ENCODE assay signal across 50 mouse cellular contexts in genomic region chr7:108750673-108751072, GRCm38 (mm10). TPM values are rescaled to one million over a fixed set of nuclear protein-coding genes. Genes with fewer than 3 reads are reported as not detected.
"Had no signal": no experiment of that assay in that cellular context is flagged by ENCODE, and none has a peak within 500 bp of the region (broad histone marks: within the 10 kb centered on the region; RNA-seq: fewer than 3 reads in every experiment).

Olfr513 (plus strand) TSS chr7:108750973.

- H3K9ac ChIP-seq: heart, embryonic 12.5 days; heart, embryonic 13.5 days; heart, embryonic 15.5 days; hindbrain, embryonic 12.5 days; hindbrain, embryonic 13.5 days; hindbrain, embryonic 14.5 days; hindbrain, embryonic 15.5 days; intestine, embryonic 15.5 days; kidney, embryonic 15.5 days had no signal

- H3K36me3 ChIP-seq: heart, embryonic 10.5 days; heart, embryonic 12.5 days; heart, embryonic 13.5 days; heart, embryonic 15.5 days; hindbrain, embryonic 10.5 days; hindbrain, embryonic 12.5 days; hindbrain, embryonic 13.5 days; hindbrain, embryonic 15.5 days; intestine, embryonic 15.5 days; kidney, embryonic 15.5 days had no signal

- H3K4me1 ChIP-seq: heart, embryonic 10.5 days; heart, embryonic 12.5 days; heart, embryonic 13.5 days; heart, embryonic 15.5 days; hindbrain, embryonic 10.5 days; hindbrain, embryonic 12.5 days; hindbrain, embryonic 13.5 days; hindbrain, embryonic 15.5 days; intestine, embryonic 15.5 days; kidney, embryonic 15.5 days had no signal

- H3K4me3 ChIP-seq: heart, embryonic 10.5 days; heart, embryonic 12.5 days; heart, embryonic 13.5 days; heart, embryonic 15.5 days; hindbrain, embryonic 10.5 days; hindbrain, embryonic 12.5 days; hindbrain, embryonic 13.5 days; hindbrain, embryonic 15.5 days; intestine, embryonic 15.5 days; kidney, embryonic 15.5 days; layer of hippocampus, adult 2 months had no signal

- ATAC-seq: hindbrain, embryonic 16.5 days; hindbrain, postnatal 0 days; inflammation-experienced regulatory T-cells, adult 6 months; intestine, embryonic 15.5 days; intestine, embryonic 16.5 days; intestine, postnatal 0 days had no signal

- H3K4me2 ChIP-seq: heart, embryonic 11.5 days; heart, embryonic 12.5 days; heart, embryonic 13.5 days; heart, embryonic 15.5 days; hindbrain, embryonic 12.5 days; hindbrain, embryonic 13.5 days; hindbrain, embryonic 14.5 days; hindbrain, embryonic 15.5 days; intestine, embryonic 15.5 days; kidney, embryonic 15.5 days had no signal

- H3K9me3 ChIP-seq: heart, embryonic 10.5 days; heart, embryonic 13.5 days; heart, embryonic 15.5 days; hindbrain, embryonic 10.5 days; hindbrain, embryonic 12.5 days; hindbrain, embryonic 13.5 days; hindbrain, embryonic 15.5 days; intestine, embryonic 15.5 days; kidney, embryonic 15.5 days had no signal

- H3K27ac ChIP-seq: heart, embryonic 10.5 days; heart, embryonic 13.5 days; heart, embryonic 15.5 days; hindbrain, embryonic 10.5 days; hindbrain, embryonic 12.5 days; hindbrain, embryonic 13.5 days; hindbrain, embryonic 14.5 days; hindbrain, embryonic 15.5 days; hindbrain, postnatal 0 days; intestine, embryonic 15.5 days; kidney, embryonic 15.5 days; kidney, postnatal 0 days; layer of hippocampus, adult 2 months had no signal

- DNase-seq: heart, postnatal 10 days; heart, postnatal 14 days; heart, postnatal 36 days; heart, postnatal 4 days; kidney, adult 11 months; kidney, adult 18-20 months; kidney, adult 2 months; kidney, adult 9 months; kidney, postnatal 10 days; kidney, postnatal 14 days; kidney, postnatal 25 days; kidney, postnatal 36 days; kidney, postnatal 4 days; layer of hippocampus, adult 9-11 months; layer of hippocampus, postnatal 36 days had no signal

- H3K27me3 ChIP-seq: heart, embryonic 12.5 days; heart, embryonic 13.5 days; heart, embryonic 15.5 days; hindbrain, embryonic 12.5 days; hindbrain, embryonic 13.5 days; hindbrain, embryonic 15.5 days; intestine, embryonic 15.5 days; kidney, embryonic 15.5 days had no signal

RNA-seq across cellular contexts. Expression of gene Olfr513, which starts in this region (rescaled TPM):
- total RNA-seq: heart, postnatal 10 days; heart, postnatal 14 days; heart, postnatal 25 days; heart, postnatal 36 days; heart, postnatal 4 days; hematopoietic stem cell, adult 5-6 weeks; hindbrain, postnatal 0 days; layer of hippocampus, adult 18-20 months; layer of hippocampus, adult 2 months; layer of hippocampus, adult 8-10 months; layer of hippocampus, postnatal 10 days; layer of hippocampus, postnatal 14 days; layer of hippocampus, postnatal 25 days; layer of hippocampus, postnatal 36 days; left cerebral cortex, adult 18-20 months had no signal
- polyA plus RNA-seq: heart, embryonic 10.5 days; heart, embryonic 11.5 days; heart, embryonic 12.5 days; heart, embryonic 13.5 days; heart, embryonic 14.5 days; heart, embryonic 15.5 days; heart, embryonic 16.5 days; heart, postnatal 0 days; hindbrain, embryonic 10.5 days; hindbrain, embryonic 11.5 days; hindbrain, embryonic 12.5 days; hindbrain, embryonic 13.5 days; hindbrain, embryonic 14.5 days; hindbrain, embryonic 15.5 days; hindbrain, embryonic 16.5 days; hindbrain, postnatal 0 days; inflammation-experienced regulatory T-cells, adult 6 months; intestine, embryonic 14.5 days; intestine, embryonic 15.5 days; intestine, embryonic 16.5 days; intestine, postnatal 0 days; kidney, adult 2 months; kidney, embryonic 14.5 days; kidney, embryonic 15.5 days; kidney, embryonic 16.5 days; kidney, postnatal 0 days; large intestine, adult 2 months had no signal
